Mouse (Mus musculus) lung, adult 18-20 months (tissue): ENCODE measurements around the gene Lkaaear1.

Experiments
- DNase-seq, 2 experiments: peaks; one replicate each; pipeline ENCODE4 v3.0.0; 2022; ENCODE audit warnings: mixed read lengths in 2 of 2

Gene Lkaaear1

DNA sequence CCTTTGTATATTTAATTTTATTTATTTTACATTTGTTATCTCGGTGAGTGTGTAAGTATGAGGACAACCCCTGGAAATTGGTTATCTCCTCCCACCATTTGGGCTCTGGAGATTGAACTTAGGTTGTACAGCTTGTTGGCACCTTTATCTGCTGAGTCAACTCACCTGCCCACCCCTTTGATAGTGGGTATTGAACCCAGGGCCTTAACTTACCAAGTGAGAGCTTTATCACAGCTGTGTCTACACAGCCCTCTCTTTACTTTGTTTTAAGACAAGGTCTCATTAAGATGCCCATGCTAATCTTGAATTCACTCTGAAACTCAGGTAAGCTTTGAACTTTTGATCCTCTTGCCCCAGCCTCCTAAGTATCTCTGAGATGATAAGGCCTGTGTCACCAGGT, 16.3 kb downstream of the Lkaaear1 start:
- no peak for DNase-seq

GRCm38 (mm10) chr2:181680716-181681117, 17.5 kb downstream of the Lkaaear1 start:
- DNase-seq = no peak

- DNase-seq = peak; percentile 74 to 83
Measured at GRCm38 (mm10) chr2:181679951-181680715, 18.1 kb downstream of the Lkaaear1 start, which contains the start of gene Tcea2. Gene Tcea2 (plus strand): TSS chr2:181680310.

- peak; percentile 81 to 89 for DNase-seq
Measured at GRCm38 (mm10) chr2:181678780-181679179, 19.5 kb downstream of the Lkaaear1 start.

DNA sequence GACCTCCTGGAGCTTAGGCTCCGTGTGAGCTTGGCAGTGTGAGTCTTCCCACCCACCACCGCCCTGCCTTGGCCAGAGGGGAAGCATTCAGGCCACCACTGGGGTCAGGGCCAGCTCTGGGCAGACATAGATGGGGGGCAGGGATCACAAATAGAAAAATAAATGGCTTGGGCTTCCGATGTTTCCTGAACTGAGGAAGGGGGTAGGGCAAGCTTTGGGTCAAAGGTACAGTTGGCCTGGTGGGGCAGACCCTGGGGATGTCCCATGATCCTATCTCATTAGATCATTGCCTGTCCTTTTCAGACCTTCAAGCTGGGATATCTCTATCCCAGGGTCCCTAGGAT, 20.5 kb downstream of the Lkaaear1 start:
- peak; percentile 67 to 68 for DNase-seq

DNA sequence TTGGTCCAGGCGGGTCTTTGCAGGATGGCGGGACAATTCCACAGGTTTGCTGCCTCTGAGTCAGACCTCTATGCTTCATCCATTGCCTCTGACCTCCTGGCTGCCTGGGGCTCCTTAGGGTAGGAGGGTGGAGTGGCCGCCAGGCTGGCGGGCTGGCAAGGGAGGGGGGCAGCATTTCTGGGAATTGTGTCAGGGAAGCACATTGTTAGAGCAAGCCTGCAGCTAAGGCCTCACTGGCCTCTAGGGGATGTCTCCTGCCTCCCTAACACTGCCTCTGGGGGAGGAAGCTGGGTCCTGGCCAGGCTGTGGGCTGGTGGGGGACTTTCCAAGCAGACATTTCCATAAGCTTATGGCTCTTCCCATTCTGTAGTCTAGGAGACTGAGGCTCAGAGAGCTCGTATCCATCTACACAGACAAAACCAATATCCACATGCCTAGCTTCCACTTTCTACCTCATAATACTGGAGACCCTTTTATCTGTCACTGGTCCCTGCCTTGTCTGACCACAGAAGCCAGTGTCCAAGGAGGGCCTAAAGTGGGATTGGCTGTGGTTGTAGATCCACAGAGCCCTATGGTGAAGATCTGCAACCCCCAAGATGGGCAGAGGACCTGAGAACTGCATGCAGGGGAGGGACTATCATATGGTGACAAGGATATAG, 21.0 kb downstream of the Lkaaear1 start:
- DNase-seq = peak; percentile 81 to 83

DNA sequence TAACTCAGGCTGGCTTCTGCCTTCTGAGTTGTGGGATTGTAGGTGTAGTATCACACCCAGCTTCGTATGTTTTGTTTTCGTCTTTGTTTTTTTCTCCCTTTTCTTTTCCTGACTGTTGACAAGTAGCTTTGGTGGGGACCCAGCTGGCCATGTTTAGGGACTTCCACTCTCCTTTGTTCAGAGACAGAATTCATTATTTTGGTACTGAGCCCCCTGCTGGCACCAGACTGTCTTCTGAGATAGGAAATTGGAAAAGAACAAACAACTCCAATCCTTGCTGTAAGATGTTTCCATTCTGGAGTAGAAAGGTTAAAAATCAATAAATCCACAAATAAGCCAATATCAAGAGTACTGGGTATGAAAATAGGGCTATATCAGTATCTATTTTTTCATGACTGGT, 21.8 kb downstream of the Lkaaear1 start:
- no peak for DNase-seq

DNA sequence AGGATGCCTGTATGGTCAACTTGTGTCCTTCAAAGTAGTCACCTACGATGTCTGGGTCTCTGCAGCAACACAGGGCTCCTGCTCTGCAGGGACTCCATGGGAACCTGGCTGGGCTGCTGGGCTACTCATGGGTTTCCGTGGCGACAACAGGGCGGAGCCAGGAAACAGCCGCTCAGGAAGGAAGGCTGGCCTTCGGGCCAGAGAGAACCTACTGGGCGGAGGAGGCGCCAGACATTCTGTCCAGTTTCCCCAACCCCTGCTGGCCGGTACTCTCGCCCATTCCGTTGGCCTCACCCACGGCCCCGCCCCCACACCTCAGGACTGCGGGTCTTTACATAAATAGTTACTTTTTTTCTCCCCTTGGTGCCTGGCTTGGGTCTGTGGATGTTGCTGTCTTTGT, 22.8 kb downstream of the Lkaaear1 start:
- peak; percentile 89 to 93 for DNase-seq

DNA sequence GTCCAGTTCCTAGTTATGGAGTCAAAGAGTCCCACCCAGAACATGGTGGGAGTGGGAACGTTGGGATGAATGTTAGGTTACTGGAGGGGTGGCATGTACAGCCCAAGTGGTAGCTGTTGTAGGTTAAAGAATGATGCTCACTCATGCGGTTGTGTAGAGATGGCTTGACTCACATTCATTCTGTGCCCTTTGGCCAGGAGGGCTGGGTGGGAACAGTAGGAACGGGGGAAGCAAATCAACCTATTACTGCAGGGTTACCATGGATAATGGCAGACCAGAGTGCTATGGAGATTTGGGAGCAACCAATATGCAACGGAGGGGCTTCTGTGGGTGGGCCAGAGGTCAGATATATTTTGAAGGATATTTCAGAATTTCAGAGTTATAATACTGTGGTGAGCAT, 23.3 kb downstream of the Lkaaear1 start:
- no peak for DNase-seq

- peak; percentile 46 to 54 for DNase-seq
Measured at GRCm38 (mm10) chr2:181673501-181673900, 24.7 kb downstream of the Lkaaear1 start.

DNA sequence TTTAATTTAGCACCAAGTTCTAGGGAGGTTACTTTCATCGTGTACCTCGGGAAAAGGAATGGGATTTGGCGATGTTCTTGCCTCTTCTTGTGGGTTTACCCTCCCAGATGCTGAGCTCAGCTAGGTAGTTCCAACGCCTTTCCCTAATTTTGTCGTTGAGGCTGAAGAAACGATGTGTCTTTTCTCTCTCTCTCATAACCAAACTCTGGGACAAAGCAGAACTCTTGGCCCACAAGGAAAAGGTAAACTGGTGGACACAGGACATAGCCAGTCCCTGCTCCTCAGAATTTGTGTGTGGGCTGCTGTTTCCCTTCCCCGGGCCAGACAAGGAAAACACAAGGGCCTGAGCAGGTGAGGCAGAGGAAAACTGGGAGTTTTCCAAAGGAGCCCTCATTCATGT, 26.3 kb downstream of the Lkaaear1 start:
- no peak for DNase-seq

DNA sequence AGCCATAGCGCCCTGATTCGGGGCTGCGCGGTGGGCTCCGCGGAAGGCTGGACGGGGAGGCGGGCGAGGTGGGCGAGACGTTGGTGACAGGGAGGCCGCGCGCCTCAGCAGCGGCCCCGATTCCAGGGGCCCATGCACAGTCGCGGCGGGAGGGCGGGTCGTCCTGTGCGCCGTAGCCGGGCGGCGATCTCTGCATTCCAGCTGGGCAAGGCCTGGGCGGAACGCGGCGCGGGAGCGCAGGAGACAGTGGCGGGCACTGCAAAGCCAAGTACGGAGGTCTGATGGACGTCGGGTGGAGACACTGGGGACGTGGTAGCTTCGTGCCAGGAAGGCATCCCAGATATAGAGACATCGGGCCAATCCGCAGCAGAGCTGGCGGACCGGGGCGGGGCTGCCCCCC, 26.9 kb downstream of the Lkaaear1 start, which contains the start of gene Sox18:
Gene Sox18, minus strand, starts transcription at position 315 of the 400 bp plus-strand sequence.
- DNase-seq = peak; percentile 83 to 85

DNA sequence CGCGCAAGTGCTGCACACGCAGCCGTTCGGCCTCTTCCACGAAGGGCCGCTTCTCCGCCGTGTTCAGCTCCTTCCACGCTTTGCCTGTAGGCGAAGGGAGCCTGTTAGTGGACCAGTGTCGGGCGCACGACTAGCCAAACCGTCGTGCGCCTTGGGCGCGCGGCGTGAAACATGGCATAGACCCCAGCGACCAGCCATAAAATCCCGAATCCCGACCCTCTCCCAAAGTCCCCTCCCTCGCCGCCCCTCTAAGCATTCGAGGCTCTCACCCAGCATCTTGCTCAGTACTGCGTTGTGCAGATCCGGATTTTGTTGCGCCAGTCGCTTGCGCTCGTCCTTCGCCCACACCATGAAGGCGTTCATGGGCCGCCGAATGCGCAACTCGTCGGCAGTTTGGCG, 27.3 kb downstream of the Lkaaear1 start:
- no peak for DNase-seq

DNA sequence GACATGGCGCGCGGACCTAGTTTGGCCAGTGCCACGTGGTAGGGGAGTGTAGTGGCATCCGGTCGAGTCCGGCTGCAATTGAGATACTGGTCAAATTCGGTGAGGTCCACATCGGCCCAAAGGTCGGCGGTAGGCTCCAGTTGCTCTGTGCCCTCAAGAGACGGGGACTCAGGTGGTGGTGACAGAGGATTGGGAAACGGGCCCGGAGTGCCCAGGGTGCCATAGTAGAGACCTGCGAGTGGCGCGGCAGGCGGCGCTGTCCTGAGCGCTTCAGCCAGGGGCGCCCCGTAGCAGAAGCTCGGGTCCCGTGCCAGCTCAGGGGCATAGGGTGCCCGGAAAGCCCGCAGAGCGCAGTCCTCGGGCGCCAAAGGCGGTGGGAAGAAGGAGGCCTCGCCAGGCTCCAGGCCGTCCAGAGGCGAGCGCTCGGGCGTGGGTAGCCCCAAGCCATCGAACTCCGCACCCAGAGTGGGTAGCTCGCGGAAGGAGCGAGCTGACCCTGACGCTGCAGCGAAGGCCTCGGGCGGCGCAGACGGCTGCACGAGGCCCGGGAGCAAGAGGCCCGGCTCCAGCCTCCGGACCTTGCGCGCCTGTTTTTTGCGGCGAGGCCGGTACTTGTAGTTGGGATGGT, 27.8 kb downstream of the Lkaaear1 start:
- no peak for DNase-seq

- DNase-seq = peak; percentile 77 to 85
Measured at GRCm38 (mm10) chr2:181663298-181663630, 35.0 kb downstream of the Lkaaear1 start.

DNA sequence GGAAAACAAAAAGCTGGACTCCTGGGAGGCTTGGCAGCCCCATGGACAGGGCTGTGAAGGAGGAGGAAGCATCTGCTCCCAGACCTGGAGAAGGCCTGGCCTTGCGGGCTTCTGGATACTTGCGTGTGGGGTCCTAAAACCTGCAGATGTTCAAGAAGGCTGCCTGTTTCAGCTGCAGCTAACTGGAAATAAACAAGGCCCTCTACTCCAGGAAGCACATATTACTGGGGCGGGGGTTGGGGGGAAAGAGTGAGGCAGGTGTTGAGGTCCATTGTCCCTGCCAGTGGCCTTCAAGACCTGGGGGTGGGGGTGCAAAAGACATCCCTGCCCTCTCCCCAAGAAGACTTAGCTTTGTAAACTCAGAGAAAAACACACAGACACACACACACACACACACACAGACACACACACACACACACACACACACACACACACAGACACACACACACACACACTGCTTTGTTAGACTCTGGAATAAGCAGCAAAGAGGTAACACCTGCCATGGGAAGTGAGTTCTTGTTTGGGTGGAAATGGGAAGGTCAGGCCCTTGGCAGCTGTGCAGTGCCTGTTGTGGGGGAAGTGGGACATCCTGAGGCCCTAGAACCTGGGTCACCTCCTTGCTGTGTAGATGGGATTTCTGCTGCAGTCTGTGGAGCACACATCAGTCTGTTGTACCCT, 35.5 kb downstream of the Lkaaear1 start:
- DNase-seq = peak; percentile 45 to 50

DNA sequence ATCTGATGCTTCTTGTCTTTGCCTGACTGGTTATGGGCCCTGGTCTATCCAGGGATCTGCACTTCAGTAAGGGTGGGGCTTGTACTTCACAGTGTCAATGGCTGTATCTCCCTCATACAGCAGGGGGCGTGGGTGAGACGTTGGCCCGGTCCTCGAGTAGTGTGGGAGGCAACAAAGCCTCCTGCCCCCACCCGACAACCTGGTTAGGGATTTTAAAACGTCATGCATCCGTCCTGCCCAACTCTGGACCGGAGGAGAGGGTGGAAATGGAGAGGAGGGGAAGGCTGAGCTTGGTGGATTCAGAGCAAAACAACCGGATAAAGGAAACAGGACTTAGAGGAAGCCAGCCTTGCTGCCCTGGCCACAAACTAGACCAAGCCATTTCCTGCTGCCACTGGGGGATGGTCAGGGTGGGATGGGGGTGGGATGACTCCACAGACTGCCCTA, 38.6 kb downstream of the Lkaaear1 start:
- peak; percentile 92 to 94 for DNase-seq

DNA sequence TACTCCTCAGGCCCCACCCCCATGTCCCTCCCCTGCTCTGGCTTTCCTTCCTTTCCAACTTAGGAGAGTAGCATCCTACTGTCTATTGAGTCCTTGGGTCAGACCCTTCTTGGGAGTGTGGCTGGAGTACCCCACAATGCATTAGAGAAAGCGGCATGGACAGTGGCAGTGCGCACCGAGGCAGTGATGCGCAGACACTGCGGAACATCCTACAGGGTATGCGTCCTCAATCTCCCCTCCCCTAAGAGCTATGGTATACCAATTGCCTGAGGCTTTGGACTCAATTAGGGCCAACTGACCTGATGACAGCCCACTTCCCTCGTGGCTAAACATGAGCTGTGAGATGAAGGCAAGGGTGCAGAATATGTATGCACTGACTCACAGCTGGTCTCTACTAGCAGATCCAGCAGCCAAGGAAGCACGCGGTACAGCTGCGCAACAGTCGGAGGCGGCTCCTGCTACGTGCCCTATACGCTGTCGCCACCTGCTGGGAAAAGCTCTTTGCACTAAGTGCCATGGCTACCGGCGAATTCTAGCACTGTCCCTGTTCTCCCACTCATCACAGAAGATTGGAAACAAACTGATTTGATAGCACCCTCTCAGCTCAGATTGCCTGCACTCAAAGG, 39.2 kb downstream of the Lkaaear1 start:
- peak; percentile 62 to 66 for DNase-seq

- no peak for DNase-seq
Measured at GRCm38 (mm10) chr2:181658528-181658927, 39.7 kb downstream of the Lkaaear1 start.

DNA sequence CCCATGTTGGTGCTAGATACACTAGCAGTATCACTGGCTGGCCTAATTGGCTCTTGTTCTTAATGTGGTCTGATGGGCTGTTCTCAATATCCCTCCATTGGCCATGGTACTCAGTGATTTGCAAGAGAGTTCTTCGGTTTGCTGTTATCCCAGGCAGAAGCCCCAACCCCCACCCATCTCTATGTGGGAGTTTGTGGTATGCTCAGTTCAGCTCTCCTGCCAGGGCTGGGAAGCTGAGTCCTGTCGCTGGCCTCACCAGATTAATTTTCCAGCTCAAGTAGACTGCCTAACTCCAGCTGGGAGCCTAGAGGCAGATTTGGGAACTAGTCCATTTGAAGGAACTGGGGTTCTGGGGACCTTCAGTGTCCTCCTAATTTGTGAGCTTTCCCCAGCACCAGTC, 40.8 kb downstream of the Lkaaear1 start:
- DNase-seq = no peak

DNA sequence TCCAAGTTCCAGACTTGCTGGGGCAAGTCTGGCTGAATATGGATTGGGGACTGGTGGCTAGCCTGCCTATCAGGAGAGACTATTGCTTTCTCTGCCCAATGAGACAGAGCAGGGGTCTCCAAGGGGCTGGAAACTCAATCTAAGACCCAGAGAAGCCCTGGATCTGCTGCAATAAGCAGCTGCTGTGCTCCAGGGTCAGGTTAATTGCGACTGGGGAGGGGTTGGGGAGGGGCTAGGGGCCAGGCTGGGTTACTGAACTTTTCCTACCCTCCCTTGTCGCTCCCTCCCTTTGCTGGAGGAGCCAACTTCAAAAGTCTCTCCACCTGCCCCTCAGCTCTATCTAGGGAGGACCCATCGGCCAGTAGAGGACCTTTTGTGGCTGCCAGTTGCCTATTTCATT, 41.5 kb downstream of the Lkaaear1 start, which contains the start of gene Gm29797:
Gene Gm29797, plus strand, starts transcription at position 301 of the 400 bp plus-strand sequence.
- DNase-seq = no peak

- no peak for DNase-seq
Measured at GRCm38 (mm10) chr2:181653523-181653922, 44.7 kb downstream of the Lkaaear1 start.

DNA sequence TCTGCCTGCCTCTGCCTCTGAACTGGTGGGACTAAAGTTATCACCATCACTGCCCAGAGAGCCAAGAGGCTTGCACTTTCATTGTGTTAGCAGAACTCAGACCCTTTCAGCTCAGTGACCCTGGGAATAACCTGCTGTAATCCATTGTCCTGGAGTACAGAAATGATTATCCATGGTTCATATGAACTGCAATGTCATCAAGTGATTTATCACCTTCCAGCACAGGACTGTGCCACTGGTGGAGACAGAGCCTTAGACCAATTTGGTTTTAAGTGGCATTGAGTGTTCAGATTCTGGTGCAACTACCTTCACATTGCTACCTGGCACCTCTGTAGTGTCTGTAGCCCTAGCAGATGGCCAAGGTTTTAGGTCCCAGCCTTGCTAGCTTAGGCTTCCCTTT, 45.2 kb downstream of the Lkaaear1 start:
- no peak for DNase-seq
